Mouse (Mus musculus) embryonic facial prominence, embryonic 14.5 days (tissue): Measurements from ENCODE around the gene Agtr1b. TPM values are rescaled to one million over a fixed set of nuclear protein-coding genes. Genes with fewer than 3 reads are reported as not detected.

Source experiments
- ATAC-seq: fragments of 200-750 bp; cut with Nextera tagmentation; 2 replicates; pipeline ENCODE4 v1.8.0; 2017; ENCODE audit warnings: low read depth, moderate number of reproducible peaks, moderate TSS enrichment
- DNase-seq: peaks from one replicate; pipeline ENCODE4 v3.0.0-alpha.2; 2015; ENCODE audit warnings: low spot score
- H3K27ac ChIP-seq: fragments of 300-500 bp; sonication (generic); replicated peaks from 2 replicates; pipeline ENCODE4 v1.5.1; 2014; ENCODE audit warnings: low read depth, mild to moderate bottlenecking, low read length, moderate library complexity
- H3K27me3 ChIP-seq: fragments of 300-500 bp; sonication (generic); replicated peaks from 2 replicates; pipeline ENCODE4 v1.6.1; 2014; ENCODE audit warnings: low read length; ENCODE audit not compliant: control insufficient read depth, insufficient read depth
- H3K36me3 ChIP-seq: fragments of 300-500 bp; sonication (generic); 2 replicates; pipeline ENCODE4 v1.6.1; 2014; ENCODE audit warnings: low read length, mixed read lengths; ENCODE audit not compliant: control insufficient read depth, insufficient read depth
- H3K4me1 ChIP-seq: fragments of 300-500 bp; sonication (generic); 2 replicates; pipeline ENCODE4 v1.6.1; 2014; ENCODE audit warnings: antibody characterized with exemption, low read length; ENCODE audit not compliant: control insufficient read depth, insufficient read depth
- H3K4me2 ChIP-seq: fragments of 300-500 bp; sonication (generic); 2 replicates; pipeline ENCODE4 v1.6.1; 2014; ENCODE audit warnings: low read depth, mild to moderate bottlenecking, low read length, moderate library complexity, mixed read lengths
- H3K4me3 ChIP-seq: fragments of 300-500 bp; sonication (generic); 2 replicates; pipeline ENCODE4 v1.5.1; 2014; ENCODE audit warnings: low read depth, mild to moderate bottlenecking, low read length
- H3K9ac ChIP-seq: fragments of 300-500 bp; sonication (generic); 2 replicates; pipeline ENCODE4 v1.6.1; 2014; ENCODE audit warnings: low read depth, mild to moderate bottlenecking, low read length, moderate library complexity, mixed read lengths
- H3K9me3 ChIP-seq: fragments of 300-500 bp; sonication (generic); 2 replicates; pipeline ENCODE4 v1.6.1; 2016; ENCODE audit warnings: low read length; ENCODE audit not compliant: control insufficient read depth
- WGBS: fragments of 180-500 bp; shearing (Covaris S2); extraction: QIAGEN DNeasy Blood & Tissue Kit; methylation state at CpG from one replicate; pipeline ENCODE4 v1.1.7; 2014; 5-methylcytosine and 5-hydroxymethylcytosine counted together
- polyA plus RNA-seq: library from polyadenylated mRNA; unstranded; fragments of >200 nt; fragmentation: Nextera tagmentation; extraction: Ambion mirVana; gene quantifications from 2 replicates; pipeline ENCODE4 v1.2.1, GENCODE M21; 2014

Gene Agtr1b
- 0.40 and 0.46 TPM in 2 replicates for polyA plus RNA-seq

DNA sequence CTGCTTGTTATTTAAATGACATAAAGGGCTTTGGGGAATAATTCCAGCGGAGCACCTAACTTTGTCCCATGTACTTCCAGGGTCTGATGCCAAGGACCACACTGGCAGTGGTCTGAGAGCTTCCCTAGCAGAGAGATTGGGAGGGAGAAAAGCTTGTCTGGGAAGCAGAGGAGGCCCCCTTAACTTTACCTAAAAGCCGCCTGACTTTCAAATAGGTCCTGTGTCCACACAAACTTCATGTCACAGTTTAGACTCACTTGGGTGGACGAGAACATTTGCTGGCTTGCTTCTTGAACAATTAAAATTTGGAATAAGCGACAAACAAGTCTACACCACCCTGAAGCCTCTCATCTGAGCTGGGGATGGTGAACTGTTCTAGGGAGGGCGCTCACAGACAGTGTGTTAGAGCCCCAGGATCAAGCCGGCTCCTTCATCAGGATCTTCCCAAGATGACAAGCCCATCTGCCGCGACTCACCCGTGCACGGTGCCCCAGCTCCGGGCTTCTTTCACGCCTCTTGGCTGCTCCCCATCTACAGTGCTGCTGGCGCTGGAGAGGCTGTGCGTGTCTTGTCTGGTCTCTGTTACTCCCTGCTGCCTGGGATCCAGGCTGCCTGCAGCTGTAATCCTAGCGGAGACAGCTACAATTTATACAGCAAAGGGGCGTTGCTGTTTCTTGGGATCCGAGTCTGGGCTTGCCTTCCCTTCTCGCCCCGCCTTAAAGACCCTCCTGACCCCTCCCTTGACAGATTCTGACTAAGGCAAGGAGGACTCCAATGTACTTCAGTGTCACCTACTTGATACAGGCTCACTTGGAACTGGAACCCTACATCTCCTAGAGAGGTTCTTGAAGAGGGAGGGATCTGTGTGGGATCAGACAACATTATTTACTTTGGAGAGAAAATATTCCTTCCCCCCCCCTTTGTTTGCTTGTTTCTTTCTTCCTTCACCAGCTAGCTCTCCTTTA lies at the start of gene Agtr1b:
TSS of gene Agtr1b (minus strand) at position 620 of the 965 bp plus-strand sequence.
- Histone ChIP-seq H3K9me3 (no peaks in the 10 kb centered on the region), H3K4me2 (peak within 1 kb of the TSS; percentile 58), H3K4me1 (no peaks in the 10 kb centered on the region), H3K36me3 (no peaks in the 10 kb centered on the region), H3K4me3 (peak within 1 kb of the TSS; percentile 28), H3K27ac (no peak within 1 kb of the TSS), H3K27me3 (no peaks in the 10 kb centered on the region), H3K9ac (no peak within 1 kb of the TSS)
- 10% methylated on average over 19 of the region's 19 CpGs for WGBS
- peak; percentile 64 for DNase-seq
- peak; percentile 86 for ATAC-seq

DNA sequence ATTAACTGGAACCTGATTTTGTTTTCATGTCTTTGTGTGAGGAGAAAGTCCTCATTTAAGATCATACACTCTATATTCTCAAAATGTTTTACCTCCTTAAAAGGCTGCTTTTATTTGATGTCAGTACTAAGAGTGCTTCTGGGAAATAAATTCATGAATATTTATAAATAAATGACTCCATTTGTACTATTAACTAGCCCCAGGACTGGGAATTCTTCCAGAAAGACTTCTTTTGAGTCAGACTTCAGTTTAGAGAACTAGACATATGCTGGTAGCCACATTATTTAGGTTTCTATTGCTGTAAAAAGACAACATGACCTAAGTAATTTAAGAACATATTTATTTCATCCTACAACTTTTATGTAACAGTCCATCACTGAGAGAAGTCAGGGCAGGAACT lies 13.4 kb downstream of the Agtr1b start:
- Histone ChIP-seq H3K27me3 (no peaks in the 10 kb centered on the region), H3K4me2 (no peak overlapping the region), H3K27ac (no peak overlapping the region), H3K9ac (no peak overlapping the region), H3K9me3 (no peaks in the 10 kb centered on the region), H3K4me3 (no peak overlapping the region), H3K4me1 (no peaks in the 10 kb centered on the region), H3K36me3 (no peaks in the 10 kb centered on the region)
- peak; percentile 6 for DNase-seq
- ATAC-seq = no peak

DNA sequence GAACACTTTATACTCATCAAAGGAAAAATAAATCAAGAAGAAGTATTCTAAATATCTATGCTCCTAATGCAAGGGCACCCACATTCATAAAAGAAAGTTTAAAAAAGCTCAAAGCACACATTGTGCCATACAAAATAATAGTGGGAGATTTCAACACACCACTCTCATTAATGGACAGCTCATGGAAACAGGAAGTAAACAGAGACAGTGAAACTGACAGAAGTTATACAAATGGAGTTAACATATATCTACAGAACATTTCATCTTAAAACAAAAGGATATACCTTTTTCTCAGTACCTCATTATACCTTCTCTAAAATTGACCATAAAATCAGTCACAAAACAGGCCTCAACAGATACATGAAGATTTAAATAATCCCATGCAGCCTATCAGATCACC lies 18.8 kb downstream of the Agtr1b start:
- no peak overlapping the region for H3K4me2 ChIP-seq

DNA sequence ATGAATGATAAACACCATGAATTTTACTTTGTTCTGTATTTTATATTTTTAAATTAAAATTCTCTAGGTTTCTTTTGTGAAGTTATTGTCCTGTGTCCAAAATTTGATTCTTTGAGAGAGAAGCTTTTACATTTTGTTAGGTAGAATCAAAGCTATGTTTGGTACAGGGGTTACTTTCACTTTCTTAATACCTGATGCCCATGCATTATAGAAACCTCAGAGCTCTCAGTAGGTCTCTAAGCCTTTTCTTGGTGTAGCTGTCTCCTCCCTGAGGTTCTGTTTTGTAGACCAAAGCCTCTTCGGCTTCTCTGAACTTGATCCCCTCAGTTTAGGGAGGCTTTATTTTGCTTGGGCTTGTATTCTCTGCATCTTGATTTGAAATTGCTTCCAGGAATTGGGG lies 26.6 kb downstream of the Agtr1b start:
- Histone ChIP-seq H3K9me3 (no peaks in the 10 kb centered on the region), H3K4me1 (no peaks in the 10 kb centered on the region), H3K9ac (no peak overlapping the region), H3K27ac (no peak overlapping the region), H3K4me2 (no peak overlapping the region), H3K36me3 (no peaks in the 10 kb centered on the region), H3K4me3 (no peak overlapping the region), H3K27me3 (no peaks in the 10 kb centered on the region)
- ATAC-seq (no peak), DNase-seq (no peak)
- WGBS = 84% methylated on average over 1 of the region's 1 CpGs

More for the DNA sequence above, 18.8 kb downstream of the Agtr1b start:
- no peaks in the 10 kb centered on the region for H3K4me1 ChIP-seq
- H3K9me3 ChIP-seq = no peaks in the 10 kb centered on the region
- no peaks in the 10 kb centered on the region for H3K36me3 ChIP-seq
- no peak overlapping the region for H3K27ac ChIP-seq
- no peak for ATAC-seq
- H3K4me3 ChIP-seq = no peak overlapping the region
- no peaks in the 10 kb centered on the region for H3K27me3 ChIP-seq
- no peak for DNase-seq
- H3K9ac ChIP-seq = no peak overlapping the region

DNA sequence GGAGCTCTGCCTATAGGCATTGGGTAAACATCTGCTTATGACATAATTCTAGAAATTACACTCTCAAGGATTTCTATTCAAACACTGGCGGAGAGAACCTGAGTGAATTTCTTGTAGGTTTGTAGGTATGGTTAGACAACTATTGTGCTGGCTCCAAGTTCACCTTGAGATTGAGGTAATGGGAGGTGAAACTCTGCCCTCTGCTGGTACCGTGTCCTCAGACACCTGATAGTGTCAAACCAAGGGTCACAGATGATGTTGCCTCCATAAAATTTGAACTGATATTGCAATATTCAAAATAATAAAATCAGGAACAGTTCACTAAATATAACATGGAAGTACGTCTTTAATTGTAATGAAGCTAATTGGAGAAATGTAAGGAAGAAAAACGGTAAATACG lies 32.3 kb downstream of the Agtr1b start:
- no peak overlapping the region for H3K4me2 ChIP-seq
- no peak overlapping the region for H3K27ac ChIP-seq
- H3K9ac ChIP-seq = no peak overlapping the region
- H3K27me3 ChIP-seq = no peaks in the 10 kb centered on the region
- WGBS = 57% methylated on average over 5 of the region's 5 CpGs
- ATAC-seq (no peak), DNase-seq (no peak)
- H3K4me3 ChIP-seq = no peak overlapping the region
- no peaks in the 10 kb centered on the region for H3K4me1 ChIP-seq
- no peaks in the 10 kb centered on the region for H3K36me3 ChIP-seq
- no peaks in the 10 kb centered on the region for H3K9me3 ChIP-seq

DNA sequence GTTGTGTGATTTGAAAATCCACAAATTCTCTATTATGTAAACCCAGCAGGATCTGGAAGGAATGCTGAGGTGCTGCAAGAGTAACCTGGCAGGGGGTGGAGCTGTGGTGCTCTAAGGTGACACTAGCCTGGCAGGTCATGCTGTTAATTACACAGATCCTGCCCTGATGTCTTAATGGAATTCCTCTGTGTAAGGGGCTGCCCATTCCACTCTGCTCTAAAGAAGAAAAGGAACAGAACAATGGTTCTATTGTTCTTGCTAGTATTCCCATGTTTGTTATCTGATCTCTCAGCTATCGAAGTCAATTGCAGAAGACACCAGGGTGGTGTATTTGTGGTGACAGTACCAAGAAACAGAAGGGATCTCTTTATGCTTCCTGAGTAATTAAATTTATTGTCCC lies 49.7 kb downstream of the Agtr1b start:
- no peaks in the 10 kb centered on the region for H3K9me3 ChIP-seq
- H3K4me3 ChIP-seq = no peak overlapping the region
- no peak for DNase-seq
- H3K36me3 ChIP-seq = no peaks in the 10 kb centered on the region
- H3K27ac ChIP-seq = no peak overlapping the region
- ATAC-seq = no peak
- 6% methylated on average over 1 of the region's 1 CpGs for WGBS
- no peak overlapping the region for H3K9ac ChIP-seq
- H3K27me3 ChIP-seq = no peaks in the 10 kb centered on the region
- H3K4me2 ChIP-seq = no peak overlapping the region
- no peaks in the 10 kb centered on the region for H3K4me1 ChIP-seq

DNA sequence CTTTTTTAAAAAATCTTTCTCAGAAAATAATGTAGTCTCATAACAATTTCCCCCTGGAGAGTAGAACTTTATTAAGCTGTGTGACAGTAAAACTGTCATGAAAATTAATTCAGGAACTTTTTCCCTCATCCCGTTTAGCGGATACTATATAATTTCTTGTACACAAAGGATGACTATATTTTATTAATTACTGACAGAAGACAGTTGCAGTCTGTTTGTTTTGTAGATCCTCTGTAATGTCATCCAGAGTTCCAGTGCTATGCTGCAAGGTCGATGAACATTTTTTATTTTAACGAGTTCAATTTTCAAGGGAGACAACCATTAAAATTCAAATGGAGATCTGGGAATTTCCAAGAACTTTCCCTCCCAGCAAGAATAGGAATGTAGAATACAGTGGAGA lies 57.8 kb downstream of the Agtr1b start:
- ATAC-seq (no peak), DNase-seq (no peak)
- H3K27ac ChIP-seq = no peak overlapping the region
- no peaks in the 10 kb centered on the region for H3K4me1 ChIP-seq
- no peak overlapping the region for H3K4me2 ChIP-seq
- H3K36me3 ChIP-seq = no peaks in the 10 kb centered on the region
- H3K4me3 ChIP-seq = no peak overlapping the region
- 80% methylated on average over 4 of the region's 4 CpGs for WGBS
- no peaks in the 10 kb centered on the region for H3K27me3 ChIP-seq
- H3K9ac ChIP-seq = no peak overlapping the region
- no peaks in the 10 kb centered on the region for H3K9me3 ChIP-seq

DNA sequence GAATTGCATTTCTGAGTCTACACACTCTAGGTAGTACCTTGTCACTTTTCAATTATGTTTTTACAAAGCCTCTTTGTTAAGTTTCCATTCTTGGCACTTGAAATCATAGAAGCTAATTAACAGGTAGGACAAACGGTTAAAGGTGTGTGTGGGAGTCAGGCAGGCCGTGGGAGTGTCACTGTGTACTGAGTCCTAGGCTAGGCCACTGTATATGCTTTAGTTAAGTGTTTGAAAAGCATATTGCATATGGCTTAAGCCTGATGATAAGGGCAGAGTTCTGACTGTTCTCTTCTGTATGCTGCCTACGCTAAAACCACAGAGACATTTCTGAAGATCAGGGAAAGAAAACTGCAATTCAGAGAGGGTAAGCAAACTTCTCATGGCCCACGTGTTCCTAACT lies 59.7 kb downstream of the Agtr1b start:
- no peak overlapping the region for H3K4me2 ChIP-seq
- no peaks in the 10 kb centered on the region for H3K4me1 ChIP-seq
- no peak for ATAC-seq

More for the DNA sequence above, 59.7 kb downstream of the Agtr1b start:
- Histone ChIP-seq H3K27me3 (no peaks in the 10 kb centered on the region), H3K36me3 (no peaks in the 10 kb centered on the region), H3K9ac (no peak overlapping the region), H3K9me3 (no peaks in the 10 kb centered on the region), H3K4me3 (no peak overlapping the region), H3K27ac (no peak overlapping the region)
- no peak for DNase-seq
- WGBS = 79% methylated on average over 4 of the region's 4 CpGs
